Mouse (Mus musculus): ENCODE data around the gene Pck2. TPM values are rescaled to one million over a fixed set of nuclear protein-coding genes. Genes with fewer than 3 reads are reported as not detected.

The Pck2 gene
- polyA plus RNA-seq (2015; fragmentation: Nextera tagmentation; extraction: Ambion mirVana), result 50.5 and 55.4 TPM in 2 replicates

GRCm38 (mm10) chr14:55540067-55540786 is at the start of gene Pck2:
Gene Pck2 (plus strand): TSS chr14:55540266.
- H3K4me1 ChIP-seq, result peaks cover 19% of the 10 kb centered on the region
- peaks cover 29% of the 10 kb centered on the region for H3K36me3 ChIP-seq
- H3K27me3 ChIP-seq, result no peaks in the 10 kb centered on the region
- peak within 1 kb of the TSS; percentile 76 for H3K4me2 ChIP-seq
- H3K9ac ChIP-seq, result peak within 1 kb of the TSS; percentile 68
- peak within 1 kb of the TSS; percentile 94 for H3K27ac ChIP-seq
- under 1% methylated on average over 32 of the region's 32 CpGs for WGBS
- H3K4me3 ChIP-seq (replicated peaks), result peak within 1 kb of the TSS; percentile 65
- ATAC-seq (replicated peaks; ENCODE audit: low FRiP score), result peak; percentile 97
- no peaks in the 10 kb centered on the region for H3K9me3 ChIP-seq (replicated peaks)

- H3K27ac ChIP-seq, result peak within 1 kb of the TSS; percentile 82
- peak within 1 kb of the TSS; percentile 99 for H3K4me2 ChIP-seq
- WGBS, result under 1% methylated on average over 66 of the region's 68 CpGs
- H3K4me1 ChIP-seq, result peaks cover 21% of the 10 kb centered on the region
- peak within 1 kb of the TSS; percentile 80 for H3K4me3 ChIP-seq (replicated peaks)
- H3K9me3 ChIP-seq (replicated peaks), result no peaks in the 10 kb centered on the region
- H3K36me3 ChIP-seq, result peaks cover 31% of the 10 kb centered on the region
- peak within 1 kb of the TSS; percentile 63 for H3K9ac ChIP-seq
- H3K27me3 ChIP-seq, result no peaks in the 10 kb centered on the region
- peak; percentile 86 for ATAC-seq (replicated peaks; ENCODE audit: low FRiP score)
Measured at GRCm38 (mm10) chr14:55490361-55491201, 49.5 kb upstream of the Pck2 start, which contains the start of gene Carmil3. Gene Carmil3 (plus strand): TSS chr14:55490651.

GRCm38 (mm10) chr14:55491291-55491833 is 48.7 kb upstream of the Pck2 start:
- Histone ChIP-seq H3K27me3 (no peaks in the 10 kb centered on the region), H3K36me3 (peaks cover 25% of the 10 kb centered on the region), H3K9ac (peak overlapping the region; percentile 63), H3K27ac (peak overlapping the region; percentile 82), H3K4me3 (replicated peaks) (peak overlapping the region; percentile 80), H3K9me3 (replicated peaks) (no peaks in the 10 kb centered on the region), H3K4me2 (peak overlapping the region; percentile 99), H3K4me1 (peaks cover 21% of the 10 kb centered on the region)
- 0% methylated on average over 27 of the region's 30 CpGs for WGBS
- peak; percentile 84 for ATAC-seq (replicated peaks; ENCODE audit: low FRiP score)

DNA sequence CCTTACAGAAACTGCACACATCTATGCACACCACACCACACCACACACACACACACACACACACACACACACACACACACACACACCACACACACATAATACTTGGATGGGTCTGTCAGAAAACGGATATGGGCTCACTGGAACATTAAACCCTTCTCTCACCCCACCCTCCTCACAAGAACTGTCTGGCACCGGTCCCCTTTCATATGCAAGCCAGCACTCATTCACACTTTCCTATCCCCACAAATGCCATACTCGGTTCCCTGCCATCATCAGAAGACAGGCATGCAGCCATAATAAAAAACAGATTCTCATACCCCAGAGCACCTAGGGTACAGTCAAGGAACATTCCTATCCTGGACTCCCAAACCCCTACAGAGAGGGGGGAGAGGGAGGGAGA is 48.0 kb upstream of the Pck2 start:
- H3K27me3 ChIP-seq, result no peaks in the 10 kb centered on the region
- peak overlapping the region; percentile 80; the same call in 1 of the 2 replicates for H3K4me3 ChIP-seq (replicated peaks)
- H3K36me3 ChIP-seq, result peaks cover 18% of the 10 kb centered on the region
- H3K9ac ChIP-seq, result no peak overlapping the region
- no peaks in the 10 kb centered on the region for H3K9me3 ChIP-seq (replicated peaks)
- H3K4me2 ChIP-seq, result peak overlapping the region; percentile 99
- ATAC-seq (replicated peaks; ENCODE audit: low FRiP score), result no peak
- no peak overlapping the region for H3K27ac ChIP-seq
- 39% methylated on average over 3 of the region's 3 CpGs for WGBS
- H3K4me1 ChIP-seq, result peaks cover 25% of the 10 kb centered on the region

- no peak for ATAC-seq (replicated peaks; ENCODE audit: low FRiP score)
- no peaks in the 10 kb centered on the region for H3K9me3 ChIP-seq (replicated peaks)
- no peak overlapping the region for H3K27ac ChIP-seq
- H3K9ac ChIP-seq, result no peak overlapping the region
- H3K4me1 ChIP-seq, result peaks cover 21% of the 10 kb centered on the region
- H3K27me3 ChIP-seq, result no peaks in the 10 kb centered on the region
- no peak overlapping the region for H3K4me3 ChIP-seq (replicated peaks)
- 79% methylated on average over 20 of the region's 20 CpGs for WGBS
- no peak overlapping the region for H3K4me2 ChIP-seq
- no peaks in the 10 kb centered on the region for H3K36me3 ChIP-seq
Measured at GRCm38 (mm10) chr14:55495509-55496240, 44.4 kb upstream of the Pck2 start.

GRCm38 (mm10) chr14:55496761-55497448 is 43.2 kb upstream of the Pck2 start:
- Histone ChIP-seq H3K4me2 (no peak overlapping the region), H3K36me3 (no peaks in the 10 kb centered on the region), H3K27ac (no peak overlapping the region), H3K9me3 (replicated peaks) (no peaks in the 10 kb centered on the region), H3K9ac (no peak overlapping the region), H3K4me3 (replicated peaks) (no peak overlapping the region), H3K27me3 (no peaks in the 10 kb centered on the region), H3K4me1 (peaks cover 10% of the 10 kb centered on the region)
- 72% methylated on average over 16 of the region's 16 CpGs for WGBS
- ATAC-seq (replicated peaks; ENCODE audit: low FRiP score), result no peak

DNA sequence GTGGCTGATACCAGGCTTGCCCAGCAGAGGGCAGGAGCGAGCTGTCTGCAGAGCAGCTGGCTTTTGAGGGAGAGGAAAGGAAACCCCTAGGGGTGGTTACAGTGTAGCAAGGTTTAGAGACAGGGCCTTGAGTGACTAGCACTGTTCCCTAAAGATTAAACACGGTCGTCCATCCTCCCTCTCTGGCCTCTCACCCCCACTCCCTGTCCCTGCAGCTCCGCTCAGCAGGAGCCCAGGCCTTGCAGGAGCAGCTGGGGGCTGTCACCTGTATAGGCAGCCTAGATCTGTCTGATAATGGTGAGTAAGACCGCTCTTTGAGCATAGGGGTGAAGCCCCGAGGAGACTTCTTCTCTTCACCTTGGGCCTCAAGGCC is 42.6 kb upstream of the Pck2 start:
- H3K4me3 ChIP-seq (replicated peaks), result no peak overlapping the region
- no peaks in the 10 kb centered on the region for H3K9me3 ChIP-seq (replicated peaks)
- no peak overlapping the region for H3K9ac ChIP-seq
- no peak overlapping the region for H3K4me2 ChIP-seq
- no peak overlapping the region for H3K27ac ChIP-seq
- 16% methylated on average over 6 of the region's 6 CpGs for WGBS
- no peaks in the 10 kb centered on the region for H3K27me3 ChIP-seq
- ATAC-seq (replicated peaks; ENCODE audit: low FRiP score), result peak; percentile 68
- H3K4me1 ChIP-seq, result peaks cover 8% of the 10 kb centered on the region; the same call in 1 of the 2 replicates
- H3K36me3 ChIP-seq, result no peaks in the 10 kb centered on the region

DNA sequence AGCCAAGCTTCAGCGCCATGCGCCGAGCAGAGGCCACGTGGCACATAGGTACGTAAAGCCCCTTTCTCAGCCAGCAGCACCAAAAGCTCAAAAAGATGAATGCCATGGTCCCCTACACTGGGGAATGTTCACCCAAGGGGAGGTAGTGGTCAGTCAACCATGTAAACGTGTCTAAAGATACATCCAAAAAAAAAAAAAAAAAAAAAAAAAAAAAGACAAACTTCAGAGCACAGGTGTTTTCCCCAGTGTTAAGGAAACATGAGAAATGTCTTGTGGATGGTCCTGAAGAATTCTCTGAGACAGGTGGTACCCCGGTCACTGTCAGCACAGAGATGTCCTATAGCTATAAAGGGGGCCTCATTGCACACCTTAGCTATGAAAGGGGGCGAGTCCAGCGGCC is 34.5 kb upstream of the Pck2 start:
- Histone ChIP-seq H3K27me3 (0 out of 2 replicates have a peak, but pooled peaks cover 3% of the 10 kb centered on the region), H3K36me3 (no peaks in the 10 kb centered on the region), H3K4me3 (replicated peaks) (no peak overlapping the region), H3K4me2 (no peak overlapping the region), H3K4me1 (peaks cover 5% of the 10 kb centered on the region; the same call in 1 of the 2 replicates), H3K27ac (no peak overlapping the region), H3K9me3 (replicated peaks) (no peaks in the 10 kb centered on the region), H3K9ac (no peak overlapping the region)
- ATAC-seq (replicated peaks; ENCODE audit: low FRiP score), result no peak
- 73% methylated on average over 9 of the region's 9 CpGs for WGBS

GRCm38 (mm10) chr14:55507801-55508200 is 32.3 kb upstream of the Pck2 start:
- Histone ChIP-seq H3K27me3 (peaks cover 14% of the 10 kb centered on the region; the same call in 1 of the 2 replicates), H3K4me1 (peaks cover 10% of the 10 kb centered on the region; the same call in 1 of the 2 replicates), H3K27ac (no peak overlapping the region), H3K9ac (no peak overlapping the region), H3K36me3 (no peaks in the 10 kb centered on the region), H3K4me3 (replicated peaks) (no peak overlapping the region), H3K4me2 (no peak overlapping the region), H3K9me3 (replicated peaks) (no peaks in the 10 kb centered on the region)
- WGBS, result 44% methylated on average over 7 of the region's 7 CpGs
- ATAC-seq (replicated peaks; ENCODE audit: low FRiP score), result no peak

GRCm38 (mm10) chr14:55509540-55509939 is 30.5 kb upstream of the Pck2 start:
- ATAC-seq (replicated peaks; ENCODE audit: low FRiP score), result no peak
- H3K27me3 ChIP-seq, result peaks cover 14% of the 10 kb centered on the region; the same call in 1 of the 2 replicates
- no peaks in the 10 kb centered on the region for H3K36me3 ChIP-seq
- H3K4me3 ChIP-seq (replicated peaks), result no peak overlapping the region
- H3K4me2 ChIP-seq, result no peak overlapping the region
- H3K9me3 ChIP-seq (replicated peaks), result no peaks in the 10 kb centered on the region
- WGBS, result 75% methylated on average over 10 of the region's 10 CpGs
- H3K9ac ChIP-seq, result no peak overlapping the region
- no peak overlapping the region for H3K27ac ChIP-seq
- peaks cover 10% of the 10 kb centered on the region; the same call in 1 of the 2 replicates for H3K4me1 ChIP-seq
